Mouse (Mus musculus) midbrain, embryonic 10.5 days (tissue): ENCODE measurements around the gene Cfap45. TPM values are rescaled to one million over a fixed set of nuclear protein-coding genes. Genes with fewer than 3 reads are reported as not detected.

Experiments
- DNase-seq: peaks from one replicate; pipeline ENCODE4 v3.0.0-alpha.2; 2017; ENCODE audit warnings: low spot score
- H3K27ac ChIP-seq: fragments of 300-500 bp; sonication (generic); replicated peaks from 2 replicates; pipeline ENCODE4 v1.5.1; 2016; ENCODE audit warnings: mild to moderate bottlenecking
- H3K27me3 ChIP-seq: fragments of 300-500 bp; sonication (generic); 2 replicates; pipeline ENCODE4 v1.6.1; 2016; ENCODE audit warnings: low read depth, mild to moderate bottlenecking; ENCODE audit not compliant: poor library complexity, severe bottlenecking
- H3K36me3 ChIP-seq: fragments of 300-500 bp; sonication (generic); 2 replicates; pipeline ENCODE4 v1.6.1; 2016; ENCODE audit warnings: mild to moderate bottlenecking, moderate library complexity
- H3K4me1 ChIP-seq: fragments of 300-500 bp; sonication (generic); 2 replicates; pipeline ENCODE4 v1.6.1; 2016
- H3K4me3 ChIP-seq: fragments of 300-500 bp; sonication (generic); 2 replicates; pipeline ENCODE4 v1.5.1; 2016; ENCODE audit warnings: mild to moderate bottlenecking, moderate library complexity
- H3K9me3 ChIP-seq: fragments of 300-500 bp; sonication (generic); replicated peaks from 2 replicates; pipeline ENCODE4 v1.6.1; 2016; ENCODE audit warnings: mild to moderate bottlenecking
- WGBS: fragments of 180-500 bp; shearing (Covaris S2); methylation state at CpG from one replicate; pipeline ENCODE4 v1.1.7; 2016; 5-methylcytosine and 5-hydroxymethylcytosine counted together
- polyA plus RNA-seq: library from polyadenylated mRNA; unstranded; fragments of >200 nt; fragmentation: Nextera tagmentation; extraction: Ambion mirVana; gene quantifications from 2 replicates; pipeline ENCODE4 v1.2.1, GENCODE M21; 2016

The Cfap45 gene
- polyA plus RNA-seq, 1 experiment from 2014 or later: 1.7 TPM

DNA sequence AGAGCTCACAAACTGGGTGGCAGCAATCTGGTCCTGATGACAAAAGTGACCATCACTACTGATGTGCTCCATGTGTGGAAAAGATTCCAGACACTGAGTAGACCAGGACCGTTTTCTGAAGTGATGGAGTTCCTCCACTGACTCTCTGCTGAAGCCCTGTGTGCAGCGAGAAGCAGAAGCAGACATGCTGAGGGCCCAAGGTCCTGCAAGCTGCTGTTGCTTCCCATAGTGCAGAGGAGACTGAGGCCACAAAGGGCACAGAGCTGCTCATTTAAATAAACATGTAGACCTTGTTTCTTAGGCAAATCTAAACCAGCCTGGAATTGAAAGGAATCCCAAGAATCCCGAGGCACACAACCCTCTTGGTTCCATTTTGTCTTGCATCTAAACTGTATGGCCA lies 72.7 kb downstream of the Cfap45 start:
- Histone ChIP-seq H3K4me1 (no peaks in the 10 kb centered on the region), H3K27me3 (no peaks in the 10 kb centered on the region), H3K4me3 (no peak overlapping the region), H3K27ac (no peak overlapping the region), H3K9me3 (no peaks in the 10 kb centered on the region), H3K36me3 (no peaks in the 10 kb centered on the region)
- no peak for DNase-seq
- WGBS: 66% methylated on average over 3 of the region's 3 CpGs

DNA sequence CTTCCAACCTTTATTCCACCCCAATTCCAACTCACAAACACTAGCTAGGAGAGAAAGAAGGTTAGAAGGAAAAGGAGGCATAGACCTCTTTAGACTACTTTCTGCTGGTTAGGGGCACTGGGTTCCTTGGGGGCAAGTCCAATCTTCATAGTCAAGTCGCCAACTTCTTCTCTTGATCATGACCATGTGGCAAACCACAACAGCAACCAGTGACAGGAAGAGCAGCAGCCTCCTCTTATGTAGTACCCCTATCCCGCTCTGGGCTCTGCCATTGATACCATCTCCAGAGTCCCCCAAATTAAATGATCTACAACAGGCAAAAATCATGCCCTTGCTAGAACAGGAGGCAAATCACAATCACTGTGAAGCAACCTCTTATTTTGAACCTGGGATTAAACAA lies 73.4 kb downstream of the Cfap45 start:
- Histone ChIP-seq H3K9me3 (no peaks in the 10 kb centered on the region), H3K4me3 (no peak overlapping the region), H3K27me3 (no peaks in the 10 kb centered on the region), H3K36me3 (no peaks in the 10 kb centered on the region), H3K27ac (no peak overlapping the region), H3K4me1 (no peaks in the 10 kb centered on the region)
- WGBS: 89% methylated on average over 2 of the region's 2 CpGs
- no peak for DNase-seq

DNA sequence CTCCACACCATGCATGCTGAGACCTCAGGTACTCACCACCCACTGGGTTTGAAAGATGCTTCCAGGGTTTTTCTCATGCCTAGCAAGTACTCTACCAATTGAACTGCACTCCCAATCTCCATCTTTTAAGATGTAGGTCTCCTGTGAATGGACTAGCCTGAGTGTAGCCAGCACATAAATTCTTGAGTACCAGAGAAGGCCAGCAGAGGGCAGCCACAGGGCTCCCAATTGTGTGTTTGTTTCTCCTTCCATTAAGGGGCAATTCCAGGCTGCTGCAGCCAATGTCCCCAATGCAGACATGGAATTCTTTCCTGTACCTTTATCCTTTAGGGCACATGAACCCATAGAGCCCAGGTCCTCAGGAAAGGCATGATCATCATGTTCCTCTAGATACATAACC lies 73.9 kb downstream of the Cfap45 start:
- Histone ChIP-seq H3K9me3 (no peaks in the 10 kb centered on the region), H3K27ac (no peak overlapping the region), H3K4me3 (no peak overlapping the region), H3K36me3 (no peaks in the 10 kb centered on the region), H3K4me1 (no peaks in the 10 kb centered on the region), H3K27me3 (no peaks in the 10 kb centered on the region)
- peak; percentile 53 for DNase-seq

Other genes with a start within 250 kb of the Cfap45 start
- 3.0 and 4.3 TPM in 2 replicates for gene Atp1a2, start 222.7 kb upstream of the Cfap45 start, polyA plus RNA-seq
- 0.23 and 0.61 TPM in 2 replicates for gene Kcnj9, start 191.5 kb upstream of the Cfap45 start, polyA plus RNA-seq
- gene Kcnj10, start 179.6 kb upstream of the Cfap45 start, polyA plus RNA-seq: 0.46 and 0.75 TPM in 2 replicates
- 9.3 and 9.9 TPM in 2 replicates for gene Pigm, start 144.3 kb upstream of the Cfap45 start, polyA plus RNA-seq
- 0.09 and 0.16 TPM in 2 replicates for gene Slamf9, start 45.4 kb upstream of the Cfap45 start, polyA plus RNA-seq
- 76.2 and 95.8 TPM in 2 replicates for gene Igsf9, start 39.0 kb upstream of the Cfap45 start, polyA plus RNA-seq
- gene Tagln2, start 20.8 kb upstream of the Cfap45 start, polyA plus RNA-seq: 70.8 and 79.2 TPM in 2 replicates
- gene Vsig8, start 35.1 kb downstream of the Cfap45 start, polyA plus RNA-seq: 0.17 TPM in 1 of 2 replicates, not detected in the other
- not detected in 2 replicates for gene Slamf8, start 69.8 kb downstream of the Cfap45 start, polyA plus RNA-seq
- gene Fcrl6, start 81.8 kb downstream of the Cfap45 start, polyA plus RNA-seq: 0.22 and 0.42 TPM in 2 replicates
- 9.1 and 9.5 TPM in 2 replicates for gene Dusp23, start 112.2 kb downstream of the Cfap45 start, polyA plus RNA-seq
- gene Crp, start 177.3 kb downstream of the Cfap45 start, polyA plus RNA-seq: not detected in 2 replicates